Mouse (Mus musculus) limb, embryonic 15.5 days (tissue): Measurements from ENCODE around the gene Csad. TPM values are rescaled to one million over a fixed set of nuclear protein-coding genes. Genes with fewer than 3 reads are reported as not detected.

Experiments used
- ATAC-seq: fragments of 200-750 bp; cut with Nextera tagmentation; 2 replicates; pipeline ENCODE4 v1.8.0; 2017; ENCODE audit warnings: low read depth, moderate TSS enrichment; ENCODE audit not compliant: insufficient number of reproducible peaks, low FRiP score, low TSS enrichment
- H3K27ac ChIP-seq: fragments of 300-500 bp; sonication (generic); 2 replicates; pipeline ENCODE4 v1.5.1; 2015; ENCODE audit warnings: moderate library complexity, mild to moderate bottlenecking, inconsistent platforms
- H3K27me3 ChIP-seq: fragments of 300-500 bp; sonication (generic); 2 replicates; pipeline ENCODE4 v1.6.1; 2015; ENCODE audit warnings: inconsistent platforms
- H3K36me3 ChIP-seq: fragments of 300-500 bp; sonication (generic); 2 replicates; pipeline ENCODE4 v1.6.1; 2015; ENCODE audit warnings: inconsistent platforms
- H3K4me1 ChIP-seq: fragments of 300-500 bp; sonication (generic); 2 replicates; pipeline ENCODE4 v1.6.1; 2015; ENCODE audit warnings: inconsistent platforms
- H3K4me2 ChIP-seq: fragments of 300-500 bp; sonication (generic); 2 replicates; pipeline ENCODE4 v1.6.1; 2015; ENCODE audit warnings: mild to moderate bottlenecking, inconsistent platforms
- H3K4me3 ChIP-seq: fragments of 300-500 bp; sonication (generic); 2 replicates; pipeline ENCODE4 v1.5.1; 2015; ENCODE audit warnings: mild to moderate bottlenecking, inconsistent platforms
- H3K9ac ChIP-seq: fragments of 300-500 bp; sonication (generic); 2 replicates; pipeline ENCODE4 v1.6.1; 2015; ENCODE audit warnings: inconsistent platforms
- H3K9me3 ChIP-seq: fragments of 300-500 bp; sonication (generic); 2 replicates; pipeline ENCODE4 v1.6.1; 2016; ENCODE audit warnings: inconsistent platforms
- WGBS: fragments of 180-500 bp; shearing (Covaris S2); methylation state at CpG from one replicate; pipeline ENCODE4 v1.1.7; 2015; 5-methylcytosine and 5-hydroxymethylcytosine counted together
- polyA plus RNA-seq: library from polyadenylated mRNA; unstranded; fragments of >200 nt; fragmentation: Nextera tagmentation; extraction: Ambion mirVana; gene quantifications from 2 replicates; pipeline ENCODE4 v1.2.1, GENCODE M21; 2015

Gene Csad
- polyA plus RNA-seq, 1 experiment from 2014 or later = 81.8 TPM

DNA sequence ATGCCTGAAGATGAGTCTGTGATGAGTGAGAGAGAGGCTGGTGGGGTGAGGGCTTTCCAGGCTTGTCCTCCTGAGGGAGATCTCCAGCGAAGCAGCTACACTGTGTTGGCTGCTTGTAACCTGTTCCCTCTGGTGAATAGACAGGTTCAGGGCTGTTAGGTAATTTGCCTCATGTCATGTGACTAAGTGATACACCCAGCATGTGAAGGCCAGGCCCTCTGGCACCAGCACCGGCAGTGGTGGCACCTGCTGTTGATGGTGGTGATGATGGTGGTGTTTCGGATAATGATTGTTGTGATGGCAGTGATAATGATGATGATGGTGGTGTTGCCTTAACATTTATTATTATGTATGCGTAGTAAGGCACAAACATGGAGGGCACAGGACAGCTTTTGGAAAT is 6.3 kb upstream of the Csad start:
- Histone ChIP-seq H3K27me3 (no peaks in the 10 kb centered on the region), H3K9me3 (no peaks in the 10 kb centered on the region), H3K4me1 (peaks cover 18% of the 10 kb centered on the region), H3K4me2 (no peak overlapping the region), H3K9ac (no peak overlapping the region), H3K36me3 (peaks cover 87% of the 10 kb centered on the region), H3K27ac (no peak overlapping the region), H3K4me3 (no peak overlapping the region)
- 87% methylated on average over 4 of the region's 4 CpGs for WGBS
- ATAC-seq = no peak

DNA sequence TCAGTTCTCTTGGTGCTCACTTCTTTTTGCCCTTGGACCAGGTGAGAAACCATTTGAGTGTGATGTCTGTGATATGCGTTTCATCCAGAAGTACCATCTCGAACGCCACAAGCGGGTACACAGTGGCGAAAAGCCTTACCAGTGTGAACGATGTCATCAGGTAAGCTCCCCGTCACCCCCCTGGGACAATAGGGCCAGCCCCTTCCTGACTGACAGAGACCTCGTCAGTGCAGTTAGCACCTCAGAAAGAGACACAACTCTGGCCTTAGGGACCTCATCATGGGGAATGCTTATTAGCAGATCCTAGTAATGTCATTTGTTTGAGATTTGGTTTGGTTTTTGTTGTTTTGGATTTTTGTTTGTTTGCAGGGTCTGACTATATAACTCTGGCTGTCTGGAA is 4.6 kb upstream of the Csad start:
- WGBS = 80% methylated on average over 8 of the region's 8 CpGs
- Histone ChIP-seq H3K9me3 (no peaks in the 10 kb centered on the region), H3K4me2 (no peak overlapping the region), H3K27ac (no peak overlapping the region), H3K4me3 (no peak overlapping the region), H3K4me1 (peaks cover 32% of the 10 kb centered on the region), H3K36me3 (peaks cover 82% of the 10 kb centered on the region), H3K9ac (no peak overlapping the region), H3K27me3 (no peaks in the 10 kb centered on the region)
- no peak for ATAC-seq

DNA sequence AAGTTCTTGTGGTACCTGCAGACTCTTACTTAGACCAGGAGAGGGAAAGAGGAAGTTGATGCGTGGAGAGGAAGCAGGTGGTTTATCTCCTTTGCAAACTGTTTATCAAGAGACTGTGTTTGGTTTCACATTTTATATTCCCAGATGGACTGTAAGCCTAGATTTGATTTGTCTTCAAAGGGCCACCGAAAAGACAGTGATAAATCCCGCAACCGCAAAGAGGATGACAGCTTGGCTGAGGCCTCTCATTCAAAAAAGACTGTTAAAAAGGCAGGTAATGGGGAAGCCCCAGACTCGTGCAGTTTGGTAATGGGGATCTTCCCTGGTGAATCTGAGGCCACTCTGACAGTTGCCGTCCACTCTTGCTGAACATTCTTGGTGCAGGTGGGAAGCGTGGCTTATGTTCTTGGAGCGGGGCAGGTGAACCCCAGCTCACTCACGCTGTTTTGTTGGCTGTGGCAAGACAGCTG is 3.6 kb upstream of the Csad start:
- Histone ChIP-seq H3K27me3 (no peaks in the 10 kb centered on the region), H3K4me3 (no peak overlapping the region), H3K4me2 (no peak overlapping the region), H3K36me3 (peaks cover 72% of the 10 kb centered on the region), H3K9ac (no peak overlapping the region), H3K27ac (no peak overlapping the region), H3K4me1 (peaks cover 32% of the 10 kb centered on the region), H3K9me3 (no peaks in the 10 kb centered on the region)
- no peak for ATAC-seq
- WGBS = 86% methylated on average over 9 of the region's 9 CpGs

DNA sequence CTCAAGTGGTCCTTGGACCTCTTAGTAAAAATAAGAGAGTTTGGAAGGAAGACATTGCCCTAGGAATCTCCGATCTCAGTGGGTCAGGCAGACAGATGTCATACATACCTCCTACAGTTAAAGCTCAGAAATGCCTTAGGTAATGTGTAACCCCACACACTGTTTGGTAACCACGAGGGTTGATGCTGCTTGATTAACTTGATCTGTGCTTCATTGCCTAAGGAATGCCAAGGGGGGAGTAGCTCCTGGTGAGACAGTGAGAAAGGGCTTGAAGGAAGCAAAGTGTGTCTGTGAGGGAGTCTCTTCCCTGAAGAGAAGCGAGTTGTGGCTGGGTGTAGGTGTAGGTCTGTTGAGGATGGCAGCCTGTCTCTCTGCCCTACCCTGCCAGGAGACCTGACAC is 2.8 kb upstream of the Csad start:
- no peak overlapping the region for H3K4me3 ChIP-seq
- peaks cover 36% of the 10 kb centered on the region for H3K4me1 ChIP-seq
- H3K9me3 ChIP-seq = no peaks in the 10 kb centered on the region
- H3K27ac ChIP-seq = no peak overlapping the region
- H3K36me3 ChIP-seq = peaks cover 64% of the 10 kb centered on the region
- no peaks in the 10 kb centered on the region for H3K27me3 ChIP-seq
- WGBS = 72% methylated on average over 3 of the region's 3 CpGs
- no peak overlapping the region for H3K4me2 ChIP-seq
- H3K9ac ChIP-seq = 0 out of 2 replicates have a peak overlapping the region, but pooled peaks have one; percentile 1
- ATAC-seq = no peak

DNA sequence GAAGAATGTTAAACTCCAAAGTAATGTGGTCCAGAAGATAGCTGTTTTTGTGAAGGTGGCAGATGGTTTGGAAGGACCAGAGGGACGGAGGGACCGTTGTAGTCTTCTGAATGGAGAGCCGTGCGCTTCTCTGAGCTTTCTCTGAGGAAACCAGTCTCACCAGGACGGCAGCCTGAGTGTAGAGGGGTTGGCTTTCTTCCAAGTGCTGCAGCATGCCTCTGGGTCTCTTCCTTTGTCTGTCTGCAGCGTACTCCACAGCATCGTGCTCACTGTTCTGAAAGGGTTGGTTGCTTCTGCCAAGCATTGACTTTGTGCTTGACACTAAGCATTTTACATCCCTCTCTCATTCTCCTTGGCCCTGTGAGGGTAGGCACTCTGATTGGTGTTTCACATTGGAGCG is 1.3 kb upstream of the Csad start:
- H3K27ac ChIP-seq = peak overlapping the region; percentile 100; the same call in 1 of the 2 replicates
- 34% methylated on average over 8 of the region's 8 CpGs for WGBS

DNA sequence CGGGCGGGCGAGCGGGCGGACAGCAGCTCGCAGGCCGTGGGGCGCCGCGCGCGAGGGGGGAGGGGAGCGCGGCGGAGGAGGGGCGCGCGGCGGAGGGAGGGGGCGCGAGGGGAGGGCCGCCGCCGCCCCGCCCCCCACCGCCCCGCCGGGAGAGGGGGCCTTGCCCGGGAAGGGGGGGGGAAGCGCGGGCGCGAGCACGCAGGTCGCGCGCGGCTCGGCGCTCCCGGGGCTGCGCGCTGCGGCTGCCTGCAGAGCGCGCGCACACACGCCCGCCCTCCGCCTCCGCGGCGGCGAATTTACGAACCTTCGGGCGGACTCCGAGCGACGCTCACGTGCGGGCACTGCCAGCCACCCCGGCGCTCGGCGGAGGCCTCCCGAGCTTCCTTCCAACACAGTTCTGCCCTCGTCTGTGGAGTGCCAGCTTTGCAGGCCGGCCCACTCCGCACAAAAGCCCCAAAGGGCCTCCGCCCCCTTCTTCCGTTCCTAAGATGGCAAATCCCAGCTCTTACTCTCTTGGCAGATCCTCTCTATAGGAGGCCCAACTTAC is 616 bp downstream of the Csad start:
- H3K36me3 ChIP-seq = peaks cover 46% of the 10 kb centered on the region

More for the DNA sequence above, 1.3 kb upstream of the Csad start:
- no peaks in the 10 kb centered on the region for H3K27me3 ChIP-seq
- no peaks in the 10 kb centered on the region for H3K9me3 ChIP-seq
- peaks cover 41% of the 10 kb centered on the region for H3K4me1 ChIP-seq
- ATAC-seq = no peak
- peak overlapping the region; percentile 65 for H3K4me2 ChIP-seq
- peaks cover 52% of the 10 kb centered on the region for H3K36me3 ChIP-seq
- H3K9ac ChIP-seq = no peak overlapping the region
- H3K4me3 ChIP-seq = peak overlapping the region; percentile 84

DNA sequence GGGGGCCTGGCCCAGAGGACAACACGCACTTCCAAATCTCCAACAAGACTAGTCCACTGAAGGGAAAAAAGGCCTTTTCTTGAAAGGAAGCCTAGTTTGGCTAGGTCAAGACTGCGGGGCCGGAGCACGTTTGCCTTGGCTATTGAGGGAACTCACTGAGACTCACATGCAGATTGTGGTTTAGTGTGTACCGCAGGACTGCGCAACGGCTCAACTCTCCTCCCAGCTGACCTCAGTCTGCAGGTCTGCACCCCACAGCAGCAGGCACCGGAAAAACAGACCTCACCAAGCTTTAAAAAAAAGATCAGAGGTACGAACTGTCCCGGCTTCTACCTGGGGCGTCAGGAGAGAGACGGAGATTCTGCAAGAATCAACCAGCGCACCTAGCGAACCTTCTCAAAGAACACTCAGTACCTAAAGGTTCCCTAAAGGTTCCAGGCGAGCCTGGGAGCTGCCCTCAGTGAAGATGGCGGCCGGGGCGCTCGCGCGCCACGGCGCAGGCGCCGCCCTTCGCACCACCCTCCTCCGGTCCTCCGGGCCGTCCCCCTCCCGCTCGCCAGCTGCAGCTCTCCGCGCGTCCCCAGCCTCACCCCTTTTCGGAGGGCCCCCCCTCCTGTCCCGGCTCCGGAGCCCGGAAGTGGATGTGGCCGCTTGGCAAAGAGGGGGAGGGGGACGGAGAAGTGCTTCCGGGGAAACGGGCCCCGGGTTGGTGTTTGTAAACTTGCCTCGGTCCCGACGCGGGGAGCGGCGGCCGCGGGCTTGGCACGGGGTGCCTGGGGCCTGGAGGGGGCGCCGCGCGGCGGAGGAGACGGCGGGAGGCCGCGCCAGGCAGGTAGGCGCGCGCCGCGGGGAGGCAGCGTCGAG is 1.3 kb downstream of the Csad start, which contains the start of gene Zfp740:
Zfp740 (plus strand) TSS at position 279 of the 864 bp plus-strand sequence.
- Histone ChIP-seq H3K9ac (peak within 1 kb of the TSS; percentile 93), H3K27ac (peak within 1 kb of the TSS; percentile 100), H3K4me3 (peak within 1 kb of the TSS; percentile 84), H3K4me1 (peaks cover 41% of the 10 kb centered on the region), H3K9me3 (no peaks in the 10 kb centered on the region), H3K36me3 (peaks cover 41% of the 10 kb centered on the region), H3K27me3 (no peaks in the 10 kb centered on the region), H3K4me2 (peak within 1 kb of the TSS; percentile 65)
- WGBS = 1% methylated on average over 62 of the region's 68 CpGs
- ATAC-seq = peak; percentile 96

More for the DNA sequence above, 616 bp downstream of the Csad start:
- Histone ChIP-seq H3K27me3 (no peaks in the 10 kb centered on the region), H3K4me3 (peak overlapping the region; percentile 84), H3K9me3 (no peaks in the 10 kb centered on the region), H3K9ac (peak overlapping the region; percentile 93), H3K27ac (peak overlapping the region; percentile 100), H3K4me1 (peaks cover 41% of the 10 kb centered on the region), H3K4me2 (peak overlapping the region; percentile 65)
- ATAC-seq = peak; percentile 57
- WGBS = 0% methylated on average over 18 of the region's 72 CpGs

DNA sequence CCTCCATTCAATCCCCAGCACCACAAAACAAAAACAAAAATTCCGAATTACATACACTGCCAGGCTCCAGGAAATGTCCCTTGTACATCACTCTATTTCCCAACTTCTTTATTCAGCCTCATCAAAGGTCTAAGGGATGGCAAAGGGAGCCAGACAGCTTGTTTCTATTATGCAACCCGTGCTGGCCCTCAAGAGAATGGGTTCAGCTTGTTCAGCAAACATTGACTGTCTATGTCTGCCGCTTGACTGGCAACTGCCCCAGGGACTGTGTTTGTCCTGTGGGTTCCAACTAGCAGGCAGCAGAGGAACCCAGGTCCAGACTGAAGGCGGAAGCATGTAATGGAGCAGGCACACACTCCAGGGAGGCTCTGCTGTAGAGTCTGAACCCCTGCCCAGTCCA is 5.7 kb downstream of the Csad start:
- WGBS = 82% methylated on average over 4 of the region's 4 CpGs
- ATAC-seq = no peak
- H3K36me3 ChIP-seq = peaks cover 18% of the 10 kb centered on the region

DNA sequence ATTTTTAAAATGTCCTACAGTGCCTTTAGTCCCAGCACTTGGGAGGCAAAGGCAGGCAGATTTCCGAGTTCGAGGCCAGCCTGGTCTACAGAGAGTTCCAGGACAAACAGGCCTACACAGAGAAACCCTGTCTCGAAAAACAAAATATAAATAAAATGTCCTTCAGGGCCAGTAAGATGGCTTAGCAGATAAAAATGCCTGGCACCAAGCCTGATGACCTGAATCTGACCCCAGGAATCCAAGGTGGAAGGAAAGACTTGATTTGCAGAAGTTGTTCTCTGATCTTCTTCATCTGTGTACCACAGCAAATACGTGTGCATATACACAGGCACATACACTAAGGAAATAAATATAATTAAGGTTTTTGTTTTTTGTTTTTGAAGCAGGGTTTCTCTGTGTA is 9.2 kb downstream of the Csad start:
- H3K9me3 ChIP-seq = no peaks in the 10 kb centered on the region
- ATAC-seq = no peak
- WGBS = 70% methylated on average over 4 of the region's 4 CpGs
- no peak overlapping the region for H3K4me2 ChIP-seq
- H3K9ac ChIP-seq = no peak overlapping the region
- no peaks in the 10 kb centered on the region for H3K27me3 ChIP-seq
- peaks cover 2% of the 10 kb centered on the region; the same call in 1 of the 2 replicates for H3K4me1 ChIP-seq
- H3K36me3 ChIP-seq = peaks cover 14% of the 10 kb centered on the region
- no peak overlapping the region for H3K4me3 ChIP-seq
- H3K27ac ChIP-seq = no peak overlapping the region

More for the DNA sequence above, 5.7 kb downstream of the Csad start:
- H3K4me1 ChIP-seq = peaks cover 11% of the 10 kb centered on the region
- H3K27me3 ChIP-seq = no peaks in the 10 kb centered on the region
- no peak overlapping the region for H3K4me2 ChIP-seq
- no peaks in the 10 kb centered on the region for H3K9me3 ChIP-seq
- H3K4me3 ChIP-seq = no peak overlapping the region
- no peak overlapping the region for H3K9ac ChIP-seq
- no peak overlapping the region for H3K27ac ChIP-seq

DNA sequence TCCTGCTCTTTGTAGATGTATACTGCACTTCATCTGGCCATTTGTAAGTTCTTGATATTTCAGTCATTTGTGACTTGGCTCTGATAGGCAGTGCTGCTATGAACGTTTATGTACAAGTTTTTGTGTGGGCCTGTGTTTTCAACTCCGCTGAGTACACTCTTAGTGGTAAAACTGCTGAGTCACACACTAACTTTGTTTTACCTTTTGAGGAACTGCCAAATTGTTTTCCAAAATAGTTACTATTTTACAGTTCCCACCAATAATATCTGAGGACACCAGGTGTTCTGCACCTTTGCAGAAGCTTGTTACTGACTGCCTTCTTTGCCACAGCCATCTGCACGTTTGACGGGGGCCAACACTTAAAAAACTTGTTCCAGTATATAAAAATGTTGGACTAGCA is 10.1 kb downstream of the Csad start:
- Histone ChIP-seq H3K9ac (no peak overlapping the region), H3K9me3 (no peaks in the 10 kb centered on the region), H3K4me2 (no peak overlapping the region), H3K27ac (no peak overlapping the region), H3K4me1 (peaks cover 2% of the 10 kb centered on the region; the same call in 1 of the 2 replicates), H3K4me3 (no peak overlapping the region), H3K27me3 (no peaks in the 10 kb centered on the region), H3K36me3 (peaks cover 11% of the 10 kb centered on the region)
- 63% methylated on average over 4 of the region's 4 CpGs for WGBS
- no peak for ATAC-seq

DNA sequence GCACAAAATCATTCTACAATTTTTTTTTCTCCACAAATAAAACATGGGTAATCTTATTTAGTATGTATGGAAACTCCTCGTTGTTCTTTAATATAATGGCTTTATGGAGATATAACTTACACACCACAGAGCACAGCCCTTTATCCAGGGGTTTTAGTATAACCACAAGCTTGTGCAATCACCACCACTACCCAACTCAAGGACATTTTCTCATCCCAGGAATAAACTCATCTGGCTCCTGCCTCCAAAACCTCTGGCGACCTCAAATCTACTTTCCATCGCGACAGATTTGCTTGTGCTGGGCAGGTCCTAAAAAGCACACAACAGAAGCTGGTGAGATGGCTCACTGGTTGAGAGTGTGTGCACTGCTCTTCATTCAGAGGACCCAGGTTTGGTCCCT is 10.9 kb downstream of the Csad start:
- Histone ChIP-seq H3K27me3 (no peaks in the 10 kb centered on the region), H3K9me3 (no peaks in the 10 kb centered on the region), H3K36me3 (peaks cover 4% of the 10 kb centered on the region), H3K4me1 (peaks cover 2% of the 10 kb centered on the region; the same call in 1 of the 2 replicates), H3K27ac (peak overlapping the region; percentile 43; the same call in 1 of the 2 replicates), H3K9ac (no peak overlapping the region), H3K4me3 (no peak overlapping the region), H3K4me2 (no peak overlapping the region)
- no peak for ATAC-seq
- WGBS = 65% methylated on average over 4 of the region's 4 CpGs

DNA sequence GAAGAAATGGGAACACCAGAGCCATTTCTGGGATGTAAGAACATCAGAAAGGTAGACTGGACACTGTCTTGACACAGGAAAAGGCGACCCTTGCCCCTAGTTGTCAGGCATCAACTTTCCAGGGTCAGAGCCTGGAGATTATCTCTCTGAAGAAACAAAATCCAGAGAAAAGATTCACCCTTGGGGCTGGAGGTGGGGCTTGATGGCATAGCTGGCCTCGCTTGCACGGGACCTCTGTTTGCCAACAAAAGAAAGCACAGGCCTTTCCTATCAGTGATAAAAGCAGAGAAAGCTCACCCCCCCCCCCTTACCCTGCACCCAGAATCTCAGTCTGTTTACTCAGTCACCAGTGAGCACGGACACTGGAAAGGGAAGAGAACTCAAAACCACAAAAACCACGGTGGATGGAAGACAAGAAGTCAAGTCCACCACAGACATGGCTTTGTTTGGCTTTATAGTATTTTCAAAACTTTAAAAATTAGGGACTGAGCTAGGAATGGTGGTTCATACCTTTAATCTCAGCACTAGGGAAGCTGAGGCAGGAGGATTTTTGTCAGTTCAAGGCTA is 11.6 kb downstream of the Csad start:
- Histone ChIP-seq H3K4me3 (no peak overlapping the region), H3K9ac (no peak overlapping the region), H3K36me3 (peaks cover 7% of the 10 kb centered on the region), H3K27ac (no peak overlapping the region), H3K4me1 (peaks cover 2% of the 10 kb centered on the region; the same call in 1 of the 2 replicates), H3K9me3 (no peaks in the 10 kb centered on the region), H3K4me2 (no peak overlapping the region), H3K27me3 (no peaks in the 10 kb centered on the region)
- ATAC-seq = no peak
- 67% methylated on average over 5 of the region's 5 CpGs for WGBS
